Mouse (Mus musculus): ENCODE measurements at regions not wholly inside any gene's neighbourhood (a gene's known extent, or its start where the extent isn't known, plus 50 kb on each side); places are given as distances from the start of the nearest gene placed in this dataset.

DNA sequence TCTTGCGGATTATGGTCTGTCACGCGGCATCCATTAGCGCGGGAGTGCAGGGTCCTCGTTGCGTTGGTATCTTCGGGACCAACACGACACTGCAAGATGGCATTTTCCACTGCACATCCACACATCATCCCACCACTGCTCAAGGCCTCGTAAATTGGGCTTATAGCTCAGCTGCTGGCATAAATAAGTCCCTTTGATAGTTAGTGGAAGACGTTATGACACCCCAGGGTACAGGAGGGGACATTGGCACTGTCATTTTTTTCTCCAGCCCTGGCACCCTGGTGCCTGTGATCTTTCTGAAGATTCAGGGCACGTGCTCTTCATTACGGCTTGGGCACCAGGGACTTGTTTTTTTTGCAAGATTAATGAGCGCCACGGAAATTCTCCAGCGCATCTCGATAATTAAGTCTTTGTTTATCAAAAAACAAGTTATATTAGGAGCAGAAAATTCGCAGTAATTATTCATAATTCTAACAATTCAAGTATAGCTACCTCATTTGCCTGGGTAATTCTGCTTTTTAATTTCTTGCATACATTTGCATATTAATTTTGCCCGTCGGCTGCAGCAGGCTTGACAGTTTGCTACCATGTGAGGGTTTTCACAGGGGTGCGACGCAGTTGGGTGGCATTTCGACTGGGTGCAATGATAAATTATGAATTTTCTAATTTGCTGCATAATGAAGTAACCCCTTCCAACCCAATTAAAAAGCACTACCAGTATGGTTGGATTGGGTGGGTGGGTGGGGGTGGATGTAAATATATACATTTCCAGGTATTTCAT, 119.1 kb downstream of the Vrk1 start:
- no peak for DNase-seq (ENCODE audit: low read depth, low spot score)

- DNase-seq (ENCODE audit: low read depth, low spot score), result no peak
Observed at GRCm38 (mm10) chr12:106130071-106130676, 120.1 kb downstream of the Vrk1 start.

DNA sequence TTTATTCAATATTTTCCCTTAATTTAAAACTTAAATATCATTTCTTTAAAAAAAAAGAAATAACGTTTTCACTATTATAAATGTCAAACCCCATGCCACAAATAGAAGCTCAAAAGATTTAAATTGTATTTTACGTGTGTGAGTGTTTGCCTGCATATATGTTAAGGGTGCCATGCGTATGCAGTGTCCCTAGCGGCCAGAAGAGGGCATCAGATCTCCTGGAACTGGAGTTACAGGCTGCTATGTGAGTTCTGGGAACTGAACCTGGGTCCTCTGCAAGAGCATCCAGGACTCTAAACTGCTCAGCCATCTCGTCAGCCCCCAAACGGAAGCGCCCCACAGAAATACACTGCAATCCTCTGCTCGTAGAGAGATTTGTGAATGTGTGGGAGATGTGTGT, 122.7 kb downstream of the Vrk1 start:
- DNase-seq (ENCODE audit: low read depth, low spot score), result no peak

DNA sequence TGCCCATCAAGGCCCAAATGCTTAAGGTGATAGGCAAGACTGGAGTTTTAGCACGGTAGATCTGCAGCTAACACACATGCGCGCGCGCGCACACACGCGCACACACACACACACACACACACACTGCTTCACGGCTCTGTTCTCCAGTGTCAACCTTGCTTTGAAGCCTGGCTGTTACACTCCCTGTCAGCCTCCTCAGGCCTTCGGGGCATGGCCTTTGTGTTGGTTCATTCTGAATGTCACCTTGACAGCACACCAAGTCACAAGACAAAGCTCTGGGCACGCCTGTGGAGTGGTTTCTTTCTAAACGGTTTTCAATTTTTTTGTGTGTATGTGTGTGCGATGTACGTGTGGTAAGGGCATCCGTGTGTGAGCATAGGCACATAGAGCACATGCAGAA, 128.4 kb downstream of the Vrk1 start:
- no peak for DNase-seq (ENCODE audit: low read depth, low spot score)

- no peak for DNase-seq (ENCODE audit: low read depth, low spot score)
Observed at GRCm38 (mm10) chr12:106139491-106139890, 129.5 kb downstream of the Vrk1 start.

DNA sequence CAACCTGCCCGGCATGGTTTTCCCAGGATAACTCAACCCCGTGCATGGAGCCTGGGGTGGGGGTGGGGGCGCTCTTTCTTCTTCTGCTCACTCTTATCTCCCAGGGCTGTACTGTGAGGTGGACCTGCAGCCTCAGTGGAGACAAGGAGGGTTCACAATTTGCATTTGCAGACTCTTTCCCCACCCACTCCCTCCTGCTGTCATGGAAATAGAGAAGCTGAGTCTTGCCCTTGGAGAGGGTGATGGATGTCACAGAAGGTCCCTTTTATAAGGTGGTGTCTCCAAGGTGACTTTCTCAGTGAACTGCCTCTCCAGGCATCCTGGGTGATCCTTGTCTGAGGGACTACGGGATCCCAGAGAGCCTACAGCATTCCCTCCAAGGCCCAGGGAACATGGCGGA, 129.9 kb downstream of the Vrk1 start:
- no peak for DNase-seq (ENCODE audit: low read depth, low spot score)

DNA sequence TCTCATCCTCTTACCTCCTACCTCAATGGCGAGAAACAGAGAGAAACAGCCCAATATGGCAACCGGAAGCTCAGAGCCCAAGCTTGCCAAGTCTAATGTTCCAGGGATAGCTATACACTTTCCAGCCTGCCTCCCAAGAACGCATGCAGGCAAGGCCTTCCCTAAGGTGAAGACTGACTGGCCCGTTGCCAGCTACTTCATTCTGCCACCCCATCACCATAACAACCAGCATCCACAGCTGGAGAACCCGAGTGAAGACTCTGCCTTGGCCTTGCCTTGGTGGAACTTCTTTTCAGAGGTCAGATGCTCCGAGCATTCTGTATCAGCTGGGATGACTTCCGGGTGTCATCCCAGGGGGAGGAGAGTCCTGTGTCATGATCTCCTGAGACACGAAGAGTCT, 130.6 kb downstream of the Vrk1 start:
- DNase-seq (ENCODE audit: low read depth, low spot score), result no peak

DNA sequence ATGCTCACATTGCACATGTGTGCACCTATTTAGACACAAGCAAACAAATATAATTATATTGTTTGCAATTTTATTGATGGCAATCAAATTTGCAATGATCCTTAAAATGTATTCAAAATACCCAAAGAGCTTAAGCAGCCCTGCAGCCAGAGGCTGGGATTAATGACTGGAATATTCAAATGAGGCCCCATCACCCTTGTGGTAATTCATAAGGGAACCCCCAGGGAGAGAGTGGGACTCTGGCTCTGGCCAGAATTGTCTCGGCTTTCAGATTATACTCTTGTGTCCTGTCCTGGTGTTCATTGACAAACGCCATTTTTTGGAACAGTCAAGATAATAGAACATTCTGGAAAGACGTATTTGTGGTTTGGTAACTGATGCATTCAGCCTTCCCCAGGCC, 133.5 kb downstream of the Vrk1 start:
- DNase-seq (ENCODE audit: low read depth, low spot score), result no peak

DNA sequence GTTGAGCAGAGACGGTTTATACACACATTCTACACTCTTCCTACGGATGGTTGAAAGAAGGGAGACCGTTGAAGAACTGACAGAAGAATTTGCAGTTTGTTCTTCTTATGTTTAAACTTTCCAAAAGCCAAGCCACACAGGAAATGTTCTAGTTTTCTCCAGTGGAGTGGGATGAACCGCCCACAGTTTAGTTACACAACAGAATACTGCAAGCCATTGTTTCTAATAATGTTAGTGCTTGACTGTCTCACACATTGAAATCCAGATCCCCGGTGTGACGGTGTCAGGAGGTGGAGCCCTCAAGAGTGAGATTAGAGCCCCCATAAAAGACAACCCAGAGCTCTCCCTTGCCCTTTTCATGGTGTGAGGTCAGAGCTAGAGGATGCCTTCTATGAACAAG, 146.8 kb downstream of the Vrk1 start:
- DNase-seq (ENCODE audit: low read depth, low spot score), result no peak

DNA sequence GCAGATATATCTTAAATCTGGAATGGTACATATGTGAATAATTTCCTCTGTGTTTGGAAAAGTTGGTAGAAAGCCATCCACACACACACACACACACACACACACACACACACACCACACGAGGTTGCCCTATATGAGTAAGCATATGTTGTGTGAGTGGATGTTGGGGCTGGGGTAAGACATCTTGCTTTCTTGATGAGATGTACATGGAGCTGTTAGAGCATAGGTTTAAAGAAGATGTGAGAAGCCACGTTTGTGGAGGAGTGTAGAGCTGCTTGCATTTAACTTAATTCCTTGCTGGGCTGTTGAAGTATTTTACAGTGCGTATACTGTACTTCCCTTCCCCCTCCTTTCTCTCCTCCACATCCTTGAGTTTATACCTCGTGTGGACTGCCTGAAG, 147.8 kb downstream of the Vrk1 start:
- DNase-seq (ENCODE audit: low read depth, low spot score), result no peak

GRCm38 (mm10) chr12:106158620-106159019, 148.6 kb downstream of the Vrk1 start:
- no peak for DNase-seq (ENCODE audit: low read depth, low spot score)

- no peak for DNase-seq (ENCODE audit: low read depth, low spot score)
Observed at GRCm38 (mm10) chr12:106171301-106171700, 161.3 kb downstream of the Vrk1 start.

DNA sequence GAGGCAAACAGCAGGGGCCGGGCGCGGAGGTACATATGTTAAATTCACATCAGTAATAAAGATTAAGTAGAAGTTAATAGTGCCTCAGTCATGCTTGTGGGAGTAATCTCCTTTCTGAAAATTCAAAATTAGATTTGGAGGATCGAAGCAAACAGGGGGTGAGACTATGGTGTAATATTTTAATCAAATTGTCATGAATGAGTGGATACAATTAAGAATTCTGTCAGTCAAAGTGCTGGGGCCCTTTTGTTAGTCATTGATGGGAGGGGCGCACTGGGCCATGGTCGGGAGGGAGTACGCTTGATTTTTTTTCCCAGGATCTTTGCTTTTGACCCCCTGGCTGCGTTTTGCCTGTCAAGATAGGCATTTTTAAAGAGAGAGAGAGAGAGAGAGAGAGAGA, 163.2 kb downstream of the Vrk1 start:
- no peak for DNase-seq (ENCODE audit: low read depth, low spot score)

DNA sequence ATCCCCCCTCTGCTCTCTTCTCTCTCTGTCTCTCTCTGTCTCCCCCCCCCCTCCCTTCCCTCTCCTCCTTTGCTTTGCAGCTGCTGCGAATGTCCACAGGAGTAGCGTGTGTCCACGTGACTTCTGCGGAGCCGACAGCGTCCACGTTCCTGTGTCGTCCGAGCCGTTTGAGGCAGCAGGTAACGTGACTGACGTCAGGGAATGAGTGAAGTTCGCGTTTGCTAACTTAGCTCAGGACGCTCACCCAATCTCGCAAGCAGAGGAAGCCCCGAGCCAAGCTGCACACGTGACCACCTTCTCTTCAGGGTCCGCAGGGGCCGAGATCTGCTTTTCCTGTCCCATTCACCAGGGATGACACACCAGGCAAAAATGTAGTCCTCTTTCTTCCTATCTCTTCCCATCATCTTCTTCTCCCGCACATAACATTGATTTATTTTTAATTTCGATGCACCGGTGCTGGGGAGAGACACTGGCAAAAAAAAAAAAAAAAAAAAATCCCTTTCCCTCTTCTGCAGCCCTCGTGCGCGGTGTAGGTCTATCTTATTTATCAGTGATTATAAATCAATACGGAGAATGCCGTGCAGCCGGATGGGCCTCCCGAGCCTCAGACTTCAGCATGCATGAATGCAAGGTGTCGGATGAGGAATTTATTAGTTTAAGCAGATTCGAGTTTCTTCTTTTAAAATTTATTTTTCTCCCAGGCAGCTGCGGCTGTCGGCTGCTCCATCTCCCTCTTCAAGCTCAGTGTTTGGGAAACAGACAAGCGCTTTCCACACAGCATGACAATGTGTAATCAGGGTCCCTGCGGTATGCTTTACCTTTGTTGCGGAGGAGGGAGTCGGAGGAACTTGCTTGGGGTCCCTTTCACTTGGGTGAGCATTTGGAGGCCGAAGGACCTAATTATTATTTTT, 164.3 kb downstream of the Vrk1 start:
- DNase-seq (ENCODE audit: low read depth, low spot score), result peak; percentile 30

GRCm38 (mm10) chr12:106174981-106175700, 165.1 kb downstream of the Vrk1 start:
- no peak for DNase-seq (ENCODE audit: low read depth, low spot score)

- DNase-seq (ENCODE audit: low read depth, low spot score), result no peak
Observed at GRCm38 (mm10) chr12:106177302-106177701, 167.3 kb downstream of the Vrk1 start.

DNA sequence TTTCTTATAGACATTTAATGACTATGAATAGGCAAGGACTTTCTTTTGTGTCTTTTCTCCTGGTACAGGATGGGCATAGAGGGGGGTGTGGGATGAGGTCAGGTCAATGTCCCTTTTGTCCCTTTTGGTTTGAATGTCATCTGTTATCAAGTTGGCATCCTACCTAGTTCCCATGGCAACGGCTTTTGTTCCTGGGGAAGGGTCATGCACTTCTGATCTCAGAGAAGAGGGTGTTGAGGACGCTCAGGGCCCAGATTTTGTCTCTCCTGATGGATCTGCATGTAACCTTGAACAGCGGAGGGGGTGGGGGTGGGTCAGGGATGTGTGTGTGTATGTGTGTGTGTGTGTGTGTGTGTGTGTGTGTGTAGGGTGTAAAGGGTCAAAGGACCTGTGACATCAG, 167.8 kb downstream of the Vrk1 start:
- no peak for DNase-seq (ENCODE audit: low read depth, low spot score)

- no peak for DNase-seq (ENCODE audit: low read depth, low spot score)
Observed at GRCm38 (mm10) chr12:106178688-106179205, 168.7 kb downstream of the Vrk1 start.

- no peak for DNase-seq (ENCODE audit: low read depth, low spot score)
Observed at GRCm38 (mm10) chr12:106182923-106183322, 172.9 kb downstream of the Vrk1 start.

DNA sequence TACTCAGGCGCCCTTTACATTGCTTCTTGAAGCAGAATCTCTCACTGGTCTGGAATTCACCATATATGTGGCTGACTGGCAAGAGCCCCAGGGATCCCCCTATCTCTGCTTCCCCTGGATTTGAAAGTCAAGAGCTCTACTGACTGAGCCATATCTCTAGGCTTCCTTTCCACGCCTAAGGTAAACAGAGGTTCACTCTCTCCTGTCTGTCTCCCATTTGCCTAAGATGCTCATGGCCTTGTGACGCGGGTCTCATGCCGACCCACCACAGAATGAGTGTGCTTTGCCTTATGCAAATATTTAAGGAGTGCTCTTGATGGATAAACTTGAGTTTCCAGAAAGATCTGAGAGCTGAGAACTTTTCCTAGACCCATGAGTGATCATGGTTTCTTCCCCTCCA, 173.9 kb downstream of the Vrk1 start:
- no peak for DNase-seq (ENCODE audit: low read depth, low spot score)

- DNase-seq (ENCODE audit: low read depth, low spot score), result no peak
Observed at GRCm38 (mm10) chr12:106185398-106186077, 175.5 kb downstream of the Vrk1 start.

Data from embryo, embryonic 11.5 days (tissue).